Mouse (Mus musculus) myocyte (in vitro differentiated cells): Measurements from ENCODE around the gene Rbmx. TPM values are rescaled to one million over a fixed set of nuclear protein-coding genes. Genes with fewer than 3 reads are reported as not detected.

Experiments
- H3K27me3 ChIP-seq: one replicate; pipeline ENCODE4 v1.6.1; 2011; ENCODE audit not compliant: control insufficient read depth, insufficient read depth, insufficient read length
- H3K36me3 ChIP-seq: one replicate; pipeline ENCODE4 v1.6.1; 2011; ENCODE audit not compliant: control insufficient read depth, insufficient read depth
- H3K4me2 ChIP-seq: one replicate; pipeline ENCODE4 v1.6.1; 2011; ENCODE audit warnings: low read depth, control low read depth
- H3K4me3 ChIP-seq: one replicate; pipeline ENCODE4 v1.5.1; 2011; ENCODE audit warnings: mild to moderate bottlenecking, control low read depth, moderate library complexity
- H3K79me2 ChIP-seq: one replicate; pipeline ENCODE4 v1.6.1; 2011; ENCODE audit not compliant: control insufficient read depth, insufficient read depth
- H3ac ChIP-seq: one replicate; pipeline ENCODE4 v1.6.1; 2011; ENCODE audit not compliant: control insufficient read depth, insufficient read length
- CEBPB ChIP-seq: IDR thresholded peaks from 2 replicates; pipeline ENCODE4 v1.6.1; 2011; ENCODE audit warnings: mild to moderate bottlenecking, moderate library complexity; ENCODE audit not compliant: poor library complexity, insufficient read depth, severe bottlenecking
- E2F4 ChIP-seq: IDR thresholded peaks from one replicate; pipeline ENCODE4 v1.6.1; 2011; ENCODE audit warnings: mild to moderate bottlenecking, control low read depth, moderate library complexity; ENCODE audit not compliant: insufficient read depth
- MAX ChIP-seq: IDR thresholded peaks from one replicate; pipeline ENCODE4 v1.6.1; 2011; ENCODE audit warnings: low read depth, mild to moderate bottlenecking, control low read depth
- MYOD1 ChIP-seq, 3 experiments: IDR thresholded peaks; one replicate each; pipeline ENCODE4 v1.6.1; 2011; ENCODE audit warnings: control low read depth in 2 of 3, low read depth in 2 of 3, mild to moderate bottlenecking in 2 of 3, moderate library complexity in 1 of 3; ENCODE audit not compliant: insufficient read length in 2 of 3, control insufficient read depth in 1 of 3
- MYOG ChIP-seq, 3 experiments: IDR thresholded peaks; one replicate each; pipeline ENCODE4 v1.6.1; 2011; ENCODE audit warnings: control low read depth in 2 of 3, low read depth in 2 of 3, mild to moderate bottlenecking in 2 of 3; ENCODE audit not compliant: insufficient read length in 2 of 3, control insufficient read depth in 1 of 3, insufficient read depth in 1 of 3
- POLR2A ChIP-seq: IDR thresholded peaks from one replicate; pipeline ENCODE4 v1.6.1; 2011; ENCODE audit warnings: low read depth, mild to moderate bottlenecking, control low read depth, moderate library complexity; ENCODE audit not compliant: insufficient read length
- POLR2AphosphoS2 ChIP-seq: IDR thresholded peaks from one replicate; pipeline ENCODE4 v1.6.1; 2011; ENCODE audit warnings: low read depth, control low read depth; ENCODE audit not compliant: insufficient read length
- REST ChIP-seq: IDR thresholded peaks from one replicate; pipeline ENCODE4 v1.6.1; 2011; ENCODE audit warnings: mild to moderate bottlenecking, control low read depth, moderate library complexity; ENCODE audit not compliant: insufficient read depth, insufficient read length
- SRF ChIP-seq: IDR thresholded peaks from one replicate; pipeline ENCODE4 v1.6.1; 2011; ENCODE audit warnings: low read depth; ENCODE audit not compliant: control insufficient read depth, insufficient read length
- TCF12 ChIP-seq: IDR thresholded peaks from one replicate; pipeline ENCODE4 v1.6.1; 2011; ENCODE audit warnings: mild to moderate bottlenecking, control low read depth; ENCODE audit not compliant: poor library complexity, insufficient read depth, severe bottlenecking
- TCF3 ChIP-seq: IDR thresholded peaks from one replicate; pipeline ENCODE4 v1.6.1; 2011; ENCODE audit warnings: low read depth, control low read depth; ENCODE audit not compliant: insufficient read length
- USF1 ChIP-seq: IDR thresholded peaks from one replicate; pipeline ENCODE4 v1.6.1; 2011; ENCODE audit warnings: low read depth, mild to moderate bottlenecking, control low read depth, moderate library complexity
- polyA plus RNA-seq: library from polyadenylated mRNA; unstranded; fragments of >200 nt; fragmentation: generic; extraction: Trizol; gene quantifications from one replicate; pipeline ENCODE4 v1.2.1, GENCODE M21; 2012; ENCODE audit warnings: missing spikeins

The Rbmx gene
- polyA plus RNA-seq, 1 experiment, result 14.2 TPM

- no peaks in the 10 kb centered on the region for H3K36me3 ChIP-seq
- H3K79me2 ChIP-seq, result no peaks in the 10 kb centered on the region
- H3K4me3 ChIP-seq, result no peak overlapping the region
- H3ac ChIP-seq, result no peak overlapping the region
- no peaks in the 10 kb centered on the region for H3K27me3 ChIP-seq
- TF ChIP-seq POLR2AphosphoS2 (no peak), MAX (no peak), MYOG (IDR thresholded peaks at IDR 0.05; ENCODE audit: control insufficient read depth in 1 of 3, insufficient read depth in 1 of 3, insufficient read length in 2 of 3, low read depth in 2 of 3) (no peak), CEBPB (no peak), REST (no peak), TCF12 (no peak), TCF3 (no peak), MYOD1 (IDR thresholded peaks at IDR 0.05; ENCODE audit: control insufficient read depth in 1 of 3, insufficient read length in 2 of 3, low read depth in 2 of 3) (no peak), SRF (no peak), POLR2A (no peak), E2F4 (no peak), USF1 (no peak)
- H3K4me2 ChIP-seq, result no peak overlapping the region
Observed at GRCm38 (mm10) chrX:57401388-57401787, 8.6 kb upstream of the Rbmx start.

- Histone ChIP-seq H3K4me2 (peak overlapping the region; percentile 61), H3K36me3 (no peaks in the 10 kb centered on the region), H3ac (no peak overlapping the region), H3K79me2 (peaks cover 22% of the 10 kb centered on the region), H3K4me3 (peak overlapping the region; percentile 85), H3K27me3 (no peaks in the 10 kb centered on the region)
- TF ChIP-seq REST, result no peak
- TF ChIP-seq MYOD1 (IDR thresholded peaks at IDR 0.05; ENCODE audit: control insufficient read depth in 1 of 3, insufficient read length in 2 of 3, low read depth in 2 of 3), result no peak
- no peak for TF ChIP-seq CEBPB
- no peak for TF ChIP-seq POLR2AphosphoS2
- TF ChIP-seq POLR2A, result no peak
Observed at GRCm38 (mm10) chrX:57393412-57393811, 576 bp upstream of the Rbmx start.

GRCm38 (mm10) chrX:57380915-57381314 lies 11.9 kb downstream of the Rbmx start:
- Histone ChIP-seq H3K36me3 (peaks cover 11% of the 10 kb centered on the region), H3K4me3 (no peak overlapping the region), H3K27me3 (no peaks in the 10 kb centered on the region), H3ac (no peak overlapping the region), H3K79me2 (no peaks in the 10 kb centered on the region), H3K4me2 (no peak overlapping the region)
- no peak for TF ChIP-seq TCF12

- H3K79me2 ChIP-seq, result no peaks in the 10 kb centered on the region
- H3K4me3 ChIP-seq, result no peak overlapping the region
- H3K36me3 ChIP-seq, result peaks cover 7% of the 10 kb centered on the region
- no peak overlapping the region for H3K4me2 ChIP-seq
- no peaks in the 10 kb centered on the region for H3K27me3 ChIP-seq
- H3ac ChIP-seq, result no peak overlapping the region
- TF ChIP-seq CEBPB, result no peak
Observed at GRCm38 (mm10) chrX:57378579-57378978, 14.3 kb downstream of the Rbmx start.

GRCm38 (mm10) chrX:57377096-57377495 lies 15.7 kb downstream of the Rbmx start:
- TF ChIP-seq E2F4 (no peak), MYOG (IDR thresholded peaks at IDR 0.05; ENCODE audit: control insufficient read depth in 1 of 3, insufficient read depth in 1 of 3, insufficient read length in 2 of 3, low read depth in 2 of 3) (no peak), CEBPB (no peak), MYOD1 (IDR thresholded peaks at IDR 0.05; ENCODE audit: control insufficient read depth in 1 of 3, insufficient read length in 2 of 3, low read depth in 2 of 3) (no peak)
- Histone ChIP-seq H3ac (no peak overlapping the region), H3K36me3 (peaks cover 3% of the 10 kb centered on the region), H3K79me2 (no peaks in the 10 kb centered on the region), H3K27me3 (no peaks in the 10 kb centered on the region), H3K4me3 (no peak overlapping the region), H3K4me2 (no peak overlapping the region)

GRCm38 (mm10) chrX:57374029-57374428 lies 18.8 kb downstream of the Rbmx start:
- no peak overlapping the region for H3K4me2 ChIP-seq
- no peaks in the 10 kb centered on the region for H3K27me3 ChIP-seq
- H3ac ChIP-seq, result no peak overlapping the region
- H3K4me3 ChIP-seq, result no peak overlapping the region
- TF ChIP-seq TCF12 (no peak), POLR2AphosphoS2 (no peak), MAX (no peak), MYOG (IDR thresholded peaks at IDR 0.05; ENCODE audit: control insufficient read depth in 1 of 3, insufficient read depth in 1 of 3, insufficient read length in 2 of 3, low read depth in 2 of 3) (no peak), POLR2A (no peak), TCF3 (no peak), E2F4 (no peak), USF1 (no peak), SRF (no peak), MYOD1 (IDR thresholded peaks at IDR 0.05; ENCODE audit: control insufficient read depth in 1 of 3, insufficient read length in 2 of 3, low read depth in 2 of 3) (no peak), CEBPB (no peak), REST (no peak)
- H3K36me3 ChIP-seq, result no peaks in the 10 kb centered on the region
- H3K79me2 ChIP-seq, result no peaks in the 10 kb centered on the region
